Mouse (Mus musculus): ENCODE data around the gene Mfsd1.

GRCm38 (mm10) chr3:67587430-67587829, 4.9 kb downstream of the Mfsd1 start:
- TF ChIP-seq CTCF (IDR thresholded peaks at IDR 0.05; ENCODE audit: insufficient read depth, low read length): no peak
- no peak for TF ChIP-seq POLR2A (IDR thresholded peaks at IDR 0.05; ENCODE audit: borderline replicate concordance, extremely low read depth, low read depth, low read length)
